Mouse (Mus musculus) frontal cortex, postnatal 14 days (tissue): Measurements from ENCODE around the gene Mrpl21.

Source experiments
- DNase-seq, 2 experiments: peaks; one replicate each; pipeline ENCODE4 v3.0.0; 2022; ENCODE audit warnings: low spot score in 2 of 2

Mrpl21 gene

DNA sequence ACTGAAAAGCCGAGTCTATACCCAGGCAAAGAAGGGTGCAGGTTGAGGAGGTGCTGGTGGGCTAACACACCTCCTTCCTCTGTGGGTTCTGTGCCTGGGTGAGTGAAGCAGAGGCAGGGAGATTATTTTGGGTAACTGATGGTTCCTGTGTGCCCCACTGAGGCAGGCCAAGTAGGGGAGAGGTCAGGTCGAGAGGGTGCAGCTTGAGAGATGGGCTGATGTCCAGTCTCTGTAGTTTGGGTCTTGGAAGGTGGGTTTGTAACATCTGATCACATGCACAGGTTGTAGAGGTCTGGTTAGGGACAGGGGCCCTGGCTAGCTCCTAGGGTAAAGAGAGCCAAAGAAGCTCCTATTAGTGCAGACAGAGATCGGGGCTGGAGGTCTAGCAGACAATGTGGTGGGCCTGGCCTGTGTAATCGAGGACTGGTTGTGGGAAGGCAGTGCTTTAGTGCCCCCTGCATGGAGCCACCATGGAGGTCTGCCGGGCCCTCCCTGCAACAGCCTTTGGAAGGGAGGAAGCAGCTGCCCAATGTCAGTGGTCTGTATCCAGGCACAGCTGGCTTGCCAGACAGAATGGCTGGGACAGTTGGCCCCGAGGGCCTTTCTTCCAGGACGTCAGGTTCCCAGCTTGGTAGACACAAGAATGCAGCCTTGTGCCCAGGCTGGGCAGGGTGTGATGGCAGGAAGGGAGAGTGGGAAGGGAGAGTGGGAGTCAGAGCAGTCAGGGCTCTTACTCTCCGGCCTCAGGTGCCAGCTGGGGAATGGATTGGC lies 54.0 kb downstream of the Mrpl21 start:
- DNase-seq, result no peak

DNA sequence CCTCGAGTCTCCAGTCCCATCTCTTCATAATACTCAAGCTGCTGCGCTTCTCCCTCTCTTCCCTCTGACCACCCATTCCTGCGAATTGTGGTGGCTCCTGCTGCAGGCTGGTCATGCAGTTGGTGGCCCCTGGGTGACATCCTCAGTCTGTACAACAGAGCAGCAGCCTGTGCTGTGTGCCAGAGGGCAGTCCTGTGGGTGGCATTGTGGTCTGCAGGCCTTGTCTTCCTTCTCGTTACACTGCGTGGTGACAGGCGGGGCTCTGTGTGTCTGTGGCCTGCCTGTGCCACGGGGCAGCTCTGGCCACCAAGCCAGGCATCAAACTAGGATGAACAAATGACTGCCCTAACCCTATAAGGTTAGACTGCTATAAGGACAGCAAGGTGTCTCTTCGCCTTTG lies 56.5 kb downstream of the Mrpl21 start:
- no peak for DNase-seq

DNA sequence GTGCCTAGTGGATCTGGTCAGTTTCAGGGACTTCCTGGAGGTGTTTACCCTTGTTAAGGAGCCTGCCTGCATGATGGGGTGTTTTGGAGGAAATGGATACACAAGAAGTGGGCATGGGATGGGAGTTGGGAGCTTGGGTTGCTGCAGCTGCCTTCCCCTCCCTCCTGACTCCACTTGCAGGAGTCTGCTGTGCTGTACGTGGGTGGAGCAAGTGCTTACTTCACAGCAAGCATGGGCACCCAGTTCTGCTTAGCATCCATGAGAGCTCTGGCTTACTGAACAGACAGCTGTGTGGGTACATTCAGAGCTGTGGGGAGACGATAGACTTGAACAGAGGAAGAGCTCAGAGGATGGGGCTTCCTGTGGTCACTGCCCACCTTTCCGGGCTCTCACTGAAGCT lies 58.3 kb downstream of the Mrpl21 start:
- DNase-seq, result no peak
